Mouse (Mus musculus): Measurements from ENCODE around the gene Lsamp. TPM values are rescaled to one million over a fixed set of nuclear protein-coding genes. Genes with fewer than 3 reads are reported as not detected.

The Lsamp gene
- total and polyA plus RNA-seq, 3 experiments, result not detected

DNA sequence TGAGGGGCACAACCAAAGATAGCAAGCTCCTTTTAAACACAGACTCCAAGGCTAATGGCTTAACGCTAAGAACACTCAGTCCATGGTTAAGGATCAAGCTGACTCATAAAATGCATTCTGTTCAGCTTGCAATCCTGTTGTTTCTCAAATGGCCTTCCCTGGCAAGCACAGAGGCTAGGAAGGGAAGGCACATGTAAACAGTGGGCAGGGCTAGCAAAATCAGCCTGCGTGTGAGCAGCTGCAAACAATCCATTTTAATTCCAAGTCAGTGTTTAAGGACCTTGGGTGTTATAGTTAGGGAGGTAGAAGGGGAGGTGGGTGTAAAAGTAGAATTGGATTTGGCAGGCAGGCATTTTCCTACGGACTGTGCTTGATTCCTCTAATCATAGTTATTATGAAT lies 1195.4 kb downstream of the Lsamp start:
- Histone ChIP-seq H3K27ac (ENCODE audit: insufficient read depth, low read depth) (no peak overlapping the region), H3K4me2 (ENCODE audit: insufficient read depth, low read depth, poor library complexity, severe bottlenecking) (no peak overlapping the region), H3K4me3 (replicated peaks in 1 of 3; ENCODE audit: low read depth in 2 of 3, low read length in 2 of 3, poor library complexity in 1 of 3) (no peak overlapping the region), H3K36me3 (replicated peaks in 1 of 2; ENCODE audit: control insufficient read depth in 1 of 2, insufficient read depth in 1 of 2, low read length in 1 of 2) (no peaks in the 10 kb centered on the region), H3K9me3 (replicated peaks; ENCODE audit: low read length) (peaks cover 45% of the 10 kb centered on the region), H3K79me2 (replicated peaks; ENCODE audit: control insufficient read depth, extremely low read depth, insufficient read depth, poor library complexity, severe bottlenecking) (no peaks in the 10 kb centered on the region), H3K9ac (ENCODE audit: insufficient read depth, low read depth) (no peak overlapping the region), H3K4me1 (ENCODE audit: control insufficient read depth in 1 of 2, insufficient read depth in 2 of 2) (no peaks in the 10 kb centered on the region), H3K27me3 (replicated peaks) (no peaks in the 10 kb centered on the region)
- dilution Hi-C loops (cut with MboI; ENCODE audit: extremely low pct_ligation_motif_present, extremely low pct_unique_long_range_greater_than_20kb, low sequenced_read_pairs) (no loop called here), in situ Hi-C loops (cut with MboI; ENCODE audit: low pct_ligation_motif_present, low pct_unique_long_range_greater_than_20kb, low sequenced_read_pairs) (no loop called here)
- no peak for DNase-seq (ENCODE audit: extremely low read depth)
- TF ChIP-seq TBP (conservative IDR thresholded peaks at IDR 0.05; ENCODE audit: low read depth, low read length) (no peak), RAD21 (IDR thresholded peaks at IDR 0.05; ENCODE audit: low read depth, low read length) (no peak), BHLHE40 (IDR thresholded peaks at IDR 0.05; ENCODE audit: low read depth, low read length) (no peak), MAZ (IDR thresholded peaks at IDR 0.05; ENCODE audit: low read depth, low read length) (no peak), SIN3A (IDR thresholded peaks at IDR 0.05; ENCODE audit: low read length) (no peak), RCOR1 (conservative IDR thresholded peaks at IDR 0.05; ENCODE audit: low read depth, low read length) (no peak), CHD1 (IDR thresholded peaks at IDR 0.05; ENCODE audit: low read depth, low read length) (no peak), UBTF (IDR thresholded peaks at IDR 0.05; ENCODE audit: low read depth, low read length) (no peak), PAX5 (IDR thresholded peaks at IDR 0.05; ENCODE audit: low read length) (no peak), CHD2 (IDR thresholded peaks at IDR 0.05; ENCODE audit: low read length) (no peak), USF1 (IDR thresholded peaks at IDR 0.05; ENCODE audit: low read depth, low read length) (no peak), ELF1 (IDR thresholded peaks at IDR 0.05; ENCODE audit: low read depth, low read length) (no peak), ZC3H11A (IDR thresholded peaks at IDR 0.05; ENCODE audit: low read depth, low read length) (no peak), MAFK (IDR thresholded peaks at IDR 0.05; ENCODE audit: insufficient replicate concordance, low read length) (no peak), MEF2A (IDR thresholded peaks at IDR 0.05; ENCODE audit: borderline replicate concordance, low read depth, low read length) (no peak), KAT2A (IDR thresholded peaks at IDR 0.05; ENCODE audit: insufficient replicate concordance, low read length) (no peak), MYC (IDR thresholded peaks at IDR 0.05; ENCODE audit: low read depth, low read length) (no peak), POLR2A (IDR thresholded peaks at IDR 0.05; ENCODE audit: low read depth, low read length) (no peak), SMC3 (IDR thresholded peaks at IDR 0.05; ENCODE audit: low read depth, low read length) (no peak), HCFC1 (IDR thresholded peaks at IDR 0.05; ENCODE audit: low read depth, low read length) (no peak)

GRCm38 (mm10) chr16:41180867-41181266 lies 1196.7 kb downstream of the Lsamp start:
- Histone ChIP-seq H3K4me2 (ENCODE audit: insufficient read depth, low read depth, poor library complexity, severe bottlenecking) (no peak overlapping the region), H3K79me2 (replicated peaks; ENCODE audit: control insufficient read depth, extremely low read depth, insufficient read depth, poor library complexity, severe bottlenecking) (no peaks in the 10 kb centered on the region), H3K27me3 (replicated peaks) (no peaks in the 10 kb centered on the region), H3K4me1 (ENCODE audit: control insufficient read depth in 1 of 2, insufficient read depth in 2 of 2) (no peaks in the 10 kb centered on the region), H3K27ac (ENCODE audit: insufficient read depth, low read depth) (no peak overlapping the region), H3K9ac (ENCODE audit: insufficient read depth, low read depth) (no peak overlapping the region), H3K36me3 (replicated peaks in 1 of 2; ENCODE audit: control insufficient read depth in 1 of 2, insufficient read depth in 1 of 2, low read length in 1 of 2) (no peaks in the 10 kb centered on the region), H3K4me3 (replicated peaks in 1 of 3; ENCODE audit: low read depth in 2 of 3, low read length in 2 of 3, poor library complexity in 1 of 3) (no peak overlapping the region), H3K9me3 (replicated peaks; ENCODE audit: low read length) (peaks cover 48% of the 10 kb centered on the region)
- in situ Hi-C loops (cut with MboI; ENCODE audit: low pct_ligation_motif_present, low pct_unique_long_range_greater_than_20kb, low sequenced_read_pairs), result no loop called here
- no peak for TF ChIP-seq ZC3H11A (IDR thresholded peaks at IDR 0.05; ENCODE audit: low read depth, low read length)
- no peak for TF ChIP-seq MAZ (IDR thresholded peaks at IDR 0.05; ENCODE audit: low read depth, low read length)
- TF ChIP-seq JUND (conservative IDR thresholded peaks at IDR 0.05; ENCODE audit: low read depth, low read length), result no peak
- no peak for TF ChIP-seq ZMIZ1 (IDR thresholded peaks at IDR 0.05; ENCODE audit: low read depth, low read length)
- TF ChIP-seq IRF4 (IDR thresholded peaks at IDR 0.05; ENCODE audit: low read depth, low read length), result no peak
- no peak for TF ChIP-seq ZKSCAN1 (IDR thresholded peaks at IDR 0.05; ENCODE audit: borderline replicate concordance, low read depth, low read length)
- TF ChIP-seq MXI1 (IDR thresholded peaks at IDR 0.05; ENCODE audit: low read depth, low read length), result no peak
- TF ChIP-seq NELFE (IDR thresholded peaks at IDR 0.05; ENCODE audit: low read depth, low read length), result no peak
- TF ChIP-seq MYC (IDR thresholded peaks at IDR 0.05; ENCODE audit: low read depth, low read length), result no peak
- TF ChIP-seq TCF12 (IDR thresholded peaks at IDR 0.05; ENCODE audit: low read depth, low read length), result no peak
- no peak for TF ChIP-seq POLR2A (IDR thresholded peaks at IDR 0.05; ENCODE audit: low read depth, low read length)
- TF ChIP-seq ZNF384 (IDR thresholded peaks at IDR 0.05; ENCODE audit: low read depth, low read length), result no peak
- TF ChIP-seq ELF1 (IDR thresholded peaks at IDR 0.05; ENCODE audit: low read depth, low read length), result no peak
- TF ChIP-seq NRF1 (IDR thresholded peaks at IDR 0.05; ENCODE audit: low read depth, low read length), result no peak
- no peak for TF ChIP-seq PAX5 (IDR thresholded peaks at IDR 0.05; ENCODE audit: low read length)
- TF ChIP-seq USF1 (IDR thresholded peaks at IDR 0.05; ENCODE audit: low read depth, low read length), result no peak
- TF ChIP-seq JUN (IDR thresholded peaks at IDR 0.05; ENCODE audit: insufficient read depth, low read depth, low read length), result no peak
- TF ChIP-seq ETS1 (conservative IDR thresholded peaks at IDR 0.05; ENCODE audit: low read depth, low read length), result no peak
- DNase-seq (ENCODE audit: extremely low read depth), result no peak
- dilution Hi-C loops (cut with MboI; ENCODE audit: extremely low pct_ligation_motif_present, extremely low pct_unique_long_range_greater_than_20kb, low sequenced_read_pairs), result no loop called here
